Mouse (Mus musculus) cerebellum, adult 2 months (tissue): ENCODE data around the gene Tecpr1. TPM values are rescaled to one million over a fixed set of nuclear protein-coding genes. Genes with fewer than 3 reads are reported as not detected.

Source experiments
- DNase-seq, 2 experiments: peaks; one replicate each; pipeline ENCODE4 v3.0.0; 2021
- H3K27ac ChIP-seq: fragments of 200-500 bp; 2 replicates; pipeline ENCODE4 v1.5.1; 2012; ENCODE audit warnings: low read length, control low read depth, inconsistent platforms; ENCODE audit not compliant: insufficient read depth
- H3K27me3 ChIP-seq: fragments of 200-500 bp; 2 replicates; pipeline ENCODE4 v1.6.1; 2012; ENCODE audit warnings: inconsistent platforms, mild to moderate bottlenecking, low read length, moderate library complexity; ENCODE audit not compliant: control insufficient read depth, insufficient read depth
- H3K4me1 ChIP-seq: fragments of 200-500 bp; 2 replicates; pipeline ENCODE4 v1.6.1; 2011; ENCODE audit warnings: low read length; ENCODE audit not compliant: control insufficient read depth, insufficient read depth
- H3K4me3 ChIP-seq: fragments of 200-500 bp; replicated peaks from 2 replicates; pipeline ENCODE3; 2011; ENCODE audit warnings: mild to moderate bottlenecking, low read depth, low read length, control low read depth; ENCODE audit not compliant: insufficient read depth
- CTCF ChIP-seq: fragments of 200-500 bp; IDR thresholded peaks from 2 replicates; pipeline ENCODE4 v1.5.1; 2011; ENCODE audit warnings: low read depth, mild to moderate bottlenecking, control low read depth, low read length, moderate library complexity, borderline replicate concordance; ENCODE audit not compliant: insufficient read depth
- POLR2A ChIP-seq: fragments of 200-500 bp; IDR thresholded peaks from 2 replicates; pipeline ENCODE4 v1.6.1; 2011; ENCODE audit warnings: low read length, control low read depth, borderline replicate concordance; ENCODE audit not compliant: insufficient read depth
- WGBS: fragments of 180-500 bp; shearing (Covaris S2); methylation state at CpG from one replicate; pipeline ENCODE4 v1.1.7; 2018; 5-methylcytosine and 5-hydroxymethylcytosine counted together
- polyA plus RNA-seq: library from polyadenylated mRNA; depleted of rRNA; stranded (reverse); fragments of >200 nt; gene quantifications from 2 replicates; pipeline ENCODE4 v1.2.3, GENCODE M21; 2012; rRNA removed

Tecpr1 gene
- 164 and 182 TPM in 2 replicates for polyA plus RNA-seq

DNA sequence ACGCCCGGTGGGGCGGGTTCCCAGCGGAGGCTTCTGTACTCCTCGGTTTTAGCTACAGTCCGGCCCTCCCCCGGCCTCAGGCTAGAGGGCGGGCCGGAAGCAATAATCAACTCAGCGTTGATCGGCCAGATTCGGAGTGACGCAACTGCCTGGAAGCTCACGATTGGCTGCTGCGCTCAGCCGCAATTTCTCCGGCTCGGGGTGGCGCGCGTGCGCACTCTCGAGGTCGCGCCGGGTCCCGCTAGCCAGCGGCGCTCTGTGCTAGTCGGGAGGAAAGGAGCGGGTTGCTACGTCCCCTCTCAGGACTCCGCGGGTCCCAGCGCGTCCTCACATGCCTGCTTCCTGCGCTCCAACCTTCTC is at the start of gene Tecpr1:
Gene Tecpr1 (minus strand): TSS at position 113 of the 360 bp plus-strand sequence.
- Histone ChIP-seq H3K27ac (peak within 1 kb of the TSS; percentile 96), H3K4me1 (peaks cover 32% of the 10 kb centered on the region), H3K27me3 (no peaks in the 10 kb centered on the region), H3K4me3 (peak within 1 kb of the TSS; percentile 96)
- TF ChIP-seq CTCF (no peak), POLR2A (peak; percentile 97)
- peak; percentile 96 to 98 for DNase-seq
- under 1% methylated on average over 37 of the region's 37 CpGs for WGBS

DNA sequence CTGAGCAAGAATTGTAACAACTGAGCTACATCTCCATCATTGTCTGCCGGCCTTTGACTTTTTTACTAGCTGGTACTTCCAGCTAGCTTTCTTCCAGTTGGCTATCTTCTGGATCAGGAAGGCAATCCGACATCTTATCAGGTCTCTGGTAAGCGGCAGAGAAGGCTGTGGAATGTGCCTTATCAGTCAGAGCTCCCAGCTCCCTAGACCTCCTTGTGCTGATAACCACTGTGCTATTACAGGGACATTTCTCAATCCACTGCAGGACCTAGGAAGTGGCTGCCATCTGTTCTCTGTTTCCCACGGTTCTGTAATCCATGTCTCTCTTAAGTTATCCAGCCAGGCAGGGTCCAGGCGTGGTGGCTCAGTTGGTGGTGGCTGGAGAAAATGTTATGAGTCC is 48.4 kb upstream of the Tecpr1 start:
- 62% methylated on average over 5 of the region's 5 CpGs for WGBS
- Histone ChIP-seq H3K4me1 (0 out of 2 replicates have a peak, but pooled peaks cover 3% of the 10 kb centered on the region), H3K27me3 (no peaks in the 10 kb centered on the region), H3K27ac (no peak overlapping the region), H3K4me3 (no peak overlapping the region)
- no peak for TF ChIP-seq POLR2A
- TF ChIP-seq CTCF = no peak
- DNase-seq = no peak

DNA sequence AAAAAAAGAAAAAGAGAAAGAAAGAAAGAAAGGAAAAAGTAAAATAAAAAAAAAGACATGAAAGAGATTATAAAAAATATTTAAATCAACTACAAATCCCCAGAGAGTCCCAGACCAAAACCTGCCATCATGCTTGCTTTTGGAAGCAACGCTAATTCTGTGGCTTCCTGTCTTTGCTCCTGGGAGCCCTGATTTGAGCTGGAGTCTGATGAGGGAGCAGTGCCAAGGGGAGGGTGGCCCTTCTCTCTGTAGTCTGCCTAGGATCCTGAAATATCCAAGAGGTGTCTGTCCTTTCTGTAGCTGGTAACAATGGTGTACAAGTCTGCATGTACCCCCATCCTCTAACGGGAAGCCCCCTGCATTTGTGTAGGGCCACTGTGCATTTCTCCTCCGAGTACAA is 47.7 kb upstream of the Tecpr1 start:
- Histone ChIP-seq H3K27me3 (no peaks in the 10 kb centered on the region), H3K4me1 (0 out of 2 replicates have a peak, but pooled peaks cover 3% of the 10 kb centered on the region), H3K27ac (no peak overlapping the region), H3K4me3 (no peak overlapping the region)
- no peak for DNase-seq
- TF ChIP-seq CTCF (no peak), POLR2A (no peak)
- WGBS = 66% methylated on average over 3 of the region's 3 CpGs

DNA sequence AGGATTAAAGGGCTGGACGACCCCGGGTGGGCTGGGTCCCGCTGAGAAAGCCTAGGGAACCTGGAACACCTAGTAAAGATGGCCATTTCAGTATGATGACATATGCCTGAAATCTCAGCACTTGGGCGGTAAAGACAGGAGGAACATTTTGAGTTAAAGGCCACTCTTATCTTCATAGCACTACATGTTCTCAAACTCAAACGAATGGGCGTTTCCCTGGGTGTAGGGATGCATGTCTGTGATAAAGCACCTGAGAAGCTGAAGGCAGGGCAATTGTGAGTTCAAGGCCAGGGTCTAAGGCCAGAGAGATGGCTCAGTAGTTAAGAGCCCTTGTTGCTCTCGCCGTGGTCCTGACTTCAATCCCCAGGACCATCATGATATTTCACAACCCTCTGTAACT is 47.0 kb upstream of the Tecpr1 start:
- Histone ChIP-seq H3K27ac (no peak overlapping the region), H3K4me3 (no peak overlapping the region), H3K27me3 (no peaks in the 10 kb centered on the region), H3K4me1 (0 out of 2 replicates have a peak, but pooled peaks cover 3% of the 10 kb centered on the region)
- WGBS = 96% methylated on average over 8 of the region's 8 CpGs
- TF ChIP-seq CTCF = no peak
- TF ChIP-seq POLR2A = no peak
- DNase-seq = no peak

DNA sequence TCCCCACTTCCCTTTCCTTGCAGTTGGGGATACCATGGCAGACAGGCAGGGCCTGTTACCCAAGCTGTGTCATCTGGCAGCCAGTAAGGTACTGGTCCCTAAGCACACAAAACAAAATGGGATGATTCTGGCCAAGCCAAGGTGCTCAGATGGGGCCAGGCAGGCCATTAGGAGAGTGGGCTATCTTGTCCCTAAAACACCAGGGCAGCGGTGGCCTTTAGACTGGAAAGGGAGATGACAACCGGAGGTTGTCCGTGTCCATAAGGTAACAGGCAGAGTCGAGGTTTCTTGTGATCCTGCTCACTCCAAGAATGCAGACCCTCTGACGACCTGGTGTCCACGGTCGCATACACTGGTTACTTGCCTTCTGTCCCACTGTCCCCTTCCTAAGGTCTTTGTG is 46.5 kb upstream of the Tecpr1 start:
- no peak for TF ChIP-seq CTCF
- TF ChIP-seq POLR2A = no peak
- 0 out of 2 replicates have a peak, but pooled peaks cover 3% of the 10 kb centered on the region for H3K4me1 ChIP-seq
- no peak for DNase-seq
- H3K27me3 ChIP-seq = no peaks in the 10 kb centered on the region
- WGBS = 94% methylated on average over 7 of the region's 7 CpGs
- no peak overlapping the region for H3K4me3 ChIP-seq
- H3K27ac ChIP-seq = no peak overlapping the region

DNA sequence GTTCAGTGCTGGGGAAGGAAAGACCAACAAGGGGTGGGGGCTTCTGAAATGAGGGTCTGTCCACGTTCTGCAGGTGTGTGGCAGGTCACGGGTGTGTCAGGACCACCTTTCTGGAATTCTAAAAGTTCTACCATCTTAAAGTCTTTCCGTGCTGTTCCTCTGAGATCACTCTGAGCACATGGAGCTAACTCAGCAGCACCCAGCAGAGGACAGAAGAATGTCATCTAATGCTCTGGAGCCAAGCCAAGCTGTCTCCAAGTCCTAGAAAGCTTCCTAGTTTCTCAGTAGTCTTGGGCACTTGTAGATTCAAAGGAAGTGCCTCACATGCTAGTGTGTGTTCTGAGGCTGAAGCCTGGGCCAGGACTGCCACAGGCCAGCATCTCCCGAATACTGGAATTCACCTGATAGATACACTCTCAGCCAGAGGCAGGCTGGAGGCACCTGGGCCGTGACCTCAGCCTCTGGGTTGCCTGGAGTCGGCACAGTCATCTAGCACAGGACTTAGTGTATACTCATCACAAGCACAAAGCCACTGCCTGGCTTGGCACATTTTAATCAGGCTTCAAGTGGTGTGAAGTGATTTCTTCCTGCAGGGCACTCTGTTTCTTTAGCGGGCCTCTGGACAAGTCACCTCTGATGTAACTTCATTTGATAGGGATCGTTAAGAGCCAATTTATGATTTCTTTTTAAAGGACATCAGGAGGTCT is 44.3 kb upstream of the Tecpr1 start:
- Histone ChIP-seq H3K27ac (no peak overlapping the region), H3K4me1 (peaks cover 12% of the 10 kb centered on the region; the same call in 1 of the 2 replicates), H3K4me3 (no peak overlapping the region), H3K27me3 (no peaks in the 10 kb centered on the region)
- peak; percentile 29 to 32 for DNase-seq
- TF ChIP-seq CTCF (no peak), POLR2A (no peak)
- 45% methylated on average over 8 of the region's 8 CpGs for WGBS

DNA sequence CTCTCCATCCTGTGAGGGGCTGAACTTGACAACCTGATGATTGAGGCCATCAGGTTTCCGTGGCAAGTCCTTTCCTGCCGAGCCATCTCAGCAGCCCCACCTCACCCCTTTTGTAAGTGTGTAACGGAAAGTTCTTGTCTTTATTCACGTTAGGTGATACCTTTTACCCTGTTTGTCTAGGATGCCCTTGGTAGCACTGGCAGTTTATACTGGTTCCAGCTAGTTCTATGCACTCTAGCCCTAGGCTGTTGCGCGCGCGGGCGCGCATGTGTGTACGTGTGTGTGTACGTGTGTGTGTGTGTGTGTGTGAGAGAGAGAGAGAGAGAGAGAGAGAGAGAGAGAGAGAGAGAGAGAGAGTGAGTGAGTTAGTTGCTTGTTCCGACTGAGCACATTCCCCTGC is 40.1 kb upstream of the Tecpr1 start:
- TF ChIP-seq POLR2A = no peak
- 77% methylated on average over 13 of the region's 13 CpGs for WGBS
- Histone ChIP-seq H3K4me3 (no peak overlapping the region), H3K4me1 (peaks cover 40% of the 10 kb centered on the region), H3K27ac (no peak overlapping the region), H3K27me3 (no peaks in the 10 kb centered on the region)
- no peak for DNase-seq

DNA sequence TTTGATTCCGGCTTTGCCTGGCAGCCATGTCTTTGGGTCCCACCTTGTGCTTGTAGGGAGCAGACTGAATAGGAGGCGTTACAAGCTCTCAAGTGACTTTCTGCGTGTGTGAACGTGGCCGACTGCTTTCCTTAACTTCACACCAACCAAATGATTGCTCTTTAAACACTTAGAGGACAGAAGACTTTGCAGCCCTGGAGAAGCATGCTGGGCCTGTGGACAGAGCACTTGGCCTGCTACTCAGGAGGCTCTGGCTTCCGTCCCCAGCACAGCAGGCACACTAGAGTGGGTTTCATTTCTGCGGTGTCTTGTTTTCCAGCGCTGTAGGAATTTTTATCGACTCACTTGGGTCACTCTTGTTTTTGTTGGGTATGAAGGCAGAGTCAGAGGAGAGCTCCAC is 39.7 kb upstream of the Tecpr1 start:
- no peak overlapping the region for H3K27ac ChIP-seq
- DNase-seq = peak in 1 of 2 experiments; percentile 22
- WGBS = 23% methylated on average over 9 of the region's 9 CpGs
- H3K27me3 ChIP-seq = no peaks in the 10 kb centered on the region
- no peak overlapping the region for H3K4me3 ChIP-seq
- H3K4me1 ChIP-seq = peaks cover 44% of the 10 kb centered on the region
- no peak for TF ChIP-seq POLR2A
- TF ChIP-seq CTCF = no peak
